Mouse (Mus musculus) megakaryocyte progenitor cell, adult 5-6 weeks (primary cell): ENCODE measurements around the gene Irs1. TPM values are rescaled to one million over a fixed set of nuclear protein-coding genes. Genes with fewer than 3 reads are reported as not detected.
A peak's percentile ranks its signal among the peaks of the same experiment; 100 is the strongest.

Experiments used
- ATAC-seq: replicated peaks from 2 replicates; pipeline ENCODE4 v1.8.0; 2016; ENCODE audit warnings: mild to moderate bottlenecking, moderate TSS enrichment, inconsistent platforms; ENCODE audit not compliant: poor library complexity
- total RNA-seq, 2 experiments: library from RNA; stranded (forward) in 1 of 2; stranded (reverse) in 1 of 2; fragments of 157-497, 149-512 nt in 1 of 2; fragments of 200-1000 nt in 1 of 2; gene quantifications; 2 replicates each; pipeline versions ENCODE4 v1.2.3 to v1.2.4; 2015 to 2017

Irs1 gene
- total RNA-seq (2015) (not detected in 2 replicates), total RNA-seq (2017) (not detected in 2 replicates)

DNA sequence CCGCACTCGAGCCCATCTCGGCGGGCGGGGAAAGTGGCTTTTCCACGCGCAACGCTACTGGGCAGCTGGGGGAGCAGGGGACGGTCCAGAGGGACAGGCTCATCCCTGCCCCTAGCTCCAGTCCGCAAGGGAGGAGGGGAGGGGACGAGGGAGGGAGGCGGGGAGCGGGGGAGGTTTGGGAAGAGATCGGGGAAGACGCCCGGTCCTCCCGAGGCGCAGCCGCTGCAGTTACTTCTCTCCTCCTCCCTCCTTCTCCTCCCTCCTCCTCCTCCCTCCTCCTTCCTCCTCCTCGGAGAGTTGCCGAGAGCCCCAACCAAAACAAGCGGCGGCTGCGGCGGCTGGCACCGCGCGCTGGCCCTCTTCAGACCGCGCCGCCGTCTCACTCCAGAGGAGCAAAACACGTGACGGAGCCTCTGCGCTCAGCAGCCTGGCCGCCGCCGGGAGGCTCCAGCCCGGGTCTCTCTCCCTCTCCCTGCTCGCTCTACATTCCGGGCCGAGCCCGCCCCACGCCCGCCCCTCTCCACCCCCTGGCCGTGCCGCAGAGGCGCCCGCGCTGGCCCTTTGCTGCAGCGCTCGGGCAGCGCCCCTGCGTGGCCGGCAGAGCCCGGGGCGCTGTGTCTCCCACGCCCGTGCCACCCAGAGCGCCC is at the start of gene Irs1:
Gene Irs1, minus strand, starts transcription at position 266 of the 647 bp plus-strand sequence.
- peak; percentile 55 for ATAC-seq

DNA sequence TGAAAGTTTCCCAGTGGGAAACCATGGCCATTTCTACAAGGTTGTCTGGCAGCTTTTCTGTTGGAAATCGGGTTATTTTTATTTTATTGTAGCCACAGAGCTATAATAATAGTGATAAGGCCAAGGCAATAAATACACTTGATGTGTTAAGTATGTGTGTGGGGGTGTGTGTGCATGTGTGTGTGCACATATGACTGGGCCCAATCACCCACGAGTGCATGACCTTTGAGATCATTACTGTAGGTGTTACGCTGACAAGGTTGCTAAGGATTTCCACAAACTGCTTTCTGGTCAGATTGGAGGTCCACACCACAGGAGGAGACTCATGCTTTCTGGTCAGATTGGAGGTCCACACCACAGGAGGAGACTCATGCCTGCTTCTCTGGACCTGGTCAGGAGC is 43.3 kb upstream of the Irs1 start:
- ATAC-seq = no peak

DNA sequence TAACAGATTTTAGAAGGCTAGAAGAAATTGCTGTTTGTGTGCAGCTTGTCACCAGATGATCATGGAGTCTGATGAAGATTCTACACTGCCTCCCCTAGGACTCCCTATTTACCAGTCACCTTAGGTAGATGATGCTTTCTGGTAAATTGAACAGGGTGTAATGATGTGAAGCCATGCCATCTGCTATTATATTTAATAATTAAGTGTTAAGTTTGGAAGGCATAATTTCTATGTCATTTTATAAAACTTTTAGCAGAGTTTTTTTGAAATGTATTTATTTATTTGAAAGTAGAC is 38.7 kb upstream of the Irs1 start:
- no peak for ATAC-seq

DNA sequence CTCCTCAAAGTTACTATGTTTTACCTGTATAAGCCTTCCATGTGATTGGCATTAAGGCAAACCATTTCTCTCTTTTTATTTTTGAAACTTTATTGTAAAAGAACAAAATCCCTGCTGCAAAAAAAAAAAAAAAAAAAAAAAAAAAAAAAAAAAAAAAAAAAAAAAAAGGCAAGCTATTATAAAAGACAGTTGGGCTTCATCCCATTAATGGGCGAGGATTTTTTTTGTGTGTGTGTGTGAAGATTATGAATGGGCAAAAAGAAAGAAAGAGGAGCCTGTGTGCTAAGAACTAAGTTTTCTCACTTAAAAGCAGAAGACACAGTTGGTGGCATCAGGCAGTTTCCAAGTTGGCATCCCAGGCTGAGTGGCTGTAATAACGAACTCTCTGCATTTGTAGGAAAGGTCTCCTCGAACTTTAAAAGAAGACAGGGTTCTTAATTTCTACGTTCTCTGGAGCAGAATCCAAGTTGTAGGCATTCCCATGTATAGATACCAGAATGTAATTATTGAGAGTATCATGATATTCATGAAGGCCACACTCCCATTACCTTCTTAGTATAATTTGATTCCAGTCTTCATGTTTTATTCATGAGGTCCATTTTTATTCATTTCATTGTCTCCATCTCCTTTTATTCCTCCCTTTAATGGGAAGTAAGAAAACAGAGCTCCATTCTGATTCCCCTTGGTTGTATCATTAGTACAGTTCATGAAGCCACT is 38.2 kb upstream of the Irs1 start:
- no peak for ATAC-seq

DNA sequence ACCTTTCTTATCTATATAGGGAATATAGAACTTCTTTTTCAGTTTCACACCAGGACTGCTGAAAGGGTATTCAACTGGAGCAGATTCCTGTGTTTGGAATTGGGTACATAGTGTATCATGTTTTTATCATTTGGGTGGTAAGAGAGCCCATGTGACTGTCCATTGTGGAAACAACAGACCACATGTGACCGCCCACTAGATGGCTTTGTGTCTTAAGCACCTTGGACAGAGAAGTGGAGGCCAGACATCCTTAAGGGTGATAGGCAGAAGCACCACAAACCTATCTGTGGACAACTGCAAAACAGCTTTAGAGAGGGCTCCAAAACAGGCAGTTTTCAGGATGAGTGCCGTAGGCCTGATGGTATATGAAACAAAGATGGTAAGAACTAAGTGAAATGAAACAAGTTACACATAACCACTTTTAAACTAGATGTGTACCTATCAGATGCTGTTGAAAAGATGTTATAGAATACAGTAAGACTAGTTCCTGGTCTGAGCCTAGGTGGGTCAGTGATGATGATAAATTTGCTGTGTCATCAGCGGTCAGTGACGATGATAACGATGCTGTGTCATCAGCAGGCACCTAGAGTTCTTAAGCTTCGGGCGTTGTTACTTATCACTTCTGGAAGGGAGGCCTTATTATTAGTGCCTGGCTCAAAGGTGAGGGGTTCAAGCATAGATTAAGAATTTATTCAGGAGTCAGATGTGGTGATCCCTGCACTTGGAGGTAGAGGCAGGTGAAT is 37.0 kb upstream of the Irs1 start:
- ATAC-seq = no peak

DNA sequence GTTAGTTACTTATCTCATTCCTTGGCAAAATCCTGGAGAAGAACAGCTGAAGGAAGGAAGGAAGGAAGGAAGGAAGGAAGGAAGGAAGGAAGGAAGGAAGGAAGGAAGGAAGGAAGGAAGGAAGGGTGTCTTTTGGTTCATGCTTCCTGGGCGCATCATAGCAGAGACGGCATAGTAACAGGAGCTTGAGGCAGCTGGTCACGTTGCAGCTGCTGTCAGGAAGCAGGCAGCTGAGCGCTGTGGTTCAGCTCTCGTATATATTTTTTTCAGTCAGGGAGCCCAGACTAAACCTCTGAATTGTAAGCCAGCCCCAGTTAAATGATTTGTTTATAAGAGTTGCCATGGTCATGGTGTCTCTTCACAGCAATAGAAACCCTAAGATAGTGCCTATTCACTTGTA is 34.9 kb upstream of the Irs1 start:
- no peak for ATAC-seq

DNA sequence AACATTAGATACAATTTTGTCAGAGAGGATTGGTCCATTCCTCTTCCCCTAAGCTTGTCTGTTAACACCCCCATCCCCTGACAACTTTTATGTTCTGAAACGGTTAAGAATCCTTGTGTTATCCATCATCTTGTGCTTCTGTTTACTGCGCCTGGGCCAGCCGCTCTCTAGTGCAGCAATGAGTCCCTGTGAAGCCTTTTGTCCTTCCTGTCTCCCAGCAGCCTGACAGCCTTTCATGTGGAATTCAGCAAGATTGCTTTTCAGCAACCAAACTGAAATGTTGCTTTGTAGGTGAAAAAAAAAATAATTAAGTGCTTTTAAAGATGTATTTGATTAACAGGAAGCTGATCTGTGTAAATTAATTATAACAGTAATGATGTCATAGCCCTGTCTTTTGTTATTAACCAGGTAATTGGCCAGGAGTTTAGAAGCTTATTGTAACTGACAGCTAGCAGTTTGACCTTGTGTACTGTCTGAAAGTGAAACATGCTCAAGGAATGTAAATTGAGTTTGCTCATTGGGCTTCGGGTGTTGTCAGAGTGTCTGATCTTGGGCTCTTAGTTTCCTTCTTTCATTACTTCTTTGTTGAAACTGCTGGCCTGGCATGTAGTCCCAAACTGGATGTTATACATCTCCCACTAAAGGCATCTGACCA is 33.0 kb upstream of the Irs1 start:
- ATAC-seq = no peak

DNA sequence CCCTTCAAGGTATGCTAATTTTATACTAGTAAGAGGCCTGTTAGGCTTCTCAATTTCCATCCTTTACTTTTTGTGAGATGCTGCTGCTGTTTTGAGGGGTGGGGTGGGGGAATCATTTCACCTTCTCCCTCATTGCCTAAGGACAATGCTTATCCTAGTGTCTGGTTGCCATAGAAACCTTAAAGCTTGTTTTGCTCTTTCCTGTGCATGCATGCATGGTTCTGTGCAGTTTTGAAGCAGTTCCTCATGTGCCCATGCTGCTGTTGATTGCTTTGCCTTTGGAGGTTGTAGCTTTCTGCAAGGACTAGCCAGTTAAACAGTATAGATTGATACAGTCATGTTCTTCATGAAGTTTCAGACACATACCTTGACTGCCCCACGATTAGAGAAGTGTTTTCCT is 30.2 kb upstream of the Irs1 start:
- ATAC-seq = no peak

DNA sequence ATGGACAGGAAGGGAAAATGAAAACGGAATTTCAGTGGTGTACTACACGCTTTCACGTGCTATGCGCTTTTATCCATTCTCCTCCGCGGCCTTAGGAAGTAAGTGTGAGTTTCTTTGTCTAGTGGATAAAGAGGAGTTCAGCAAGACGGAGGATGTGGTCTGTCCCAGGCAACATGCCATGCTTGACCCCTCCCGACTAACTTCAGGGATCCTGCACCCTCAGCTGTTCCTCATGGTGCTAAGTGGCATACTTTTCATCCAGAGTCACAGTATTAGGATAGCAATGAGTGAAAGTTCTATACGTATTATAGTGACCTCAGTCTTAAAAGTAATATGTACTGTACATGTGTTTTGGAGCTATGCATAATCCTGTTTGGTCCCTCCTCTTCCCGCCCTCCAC is 29.6 kb upstream of the Irs1 start:
- no peak for ATAC-seq

DNA sequence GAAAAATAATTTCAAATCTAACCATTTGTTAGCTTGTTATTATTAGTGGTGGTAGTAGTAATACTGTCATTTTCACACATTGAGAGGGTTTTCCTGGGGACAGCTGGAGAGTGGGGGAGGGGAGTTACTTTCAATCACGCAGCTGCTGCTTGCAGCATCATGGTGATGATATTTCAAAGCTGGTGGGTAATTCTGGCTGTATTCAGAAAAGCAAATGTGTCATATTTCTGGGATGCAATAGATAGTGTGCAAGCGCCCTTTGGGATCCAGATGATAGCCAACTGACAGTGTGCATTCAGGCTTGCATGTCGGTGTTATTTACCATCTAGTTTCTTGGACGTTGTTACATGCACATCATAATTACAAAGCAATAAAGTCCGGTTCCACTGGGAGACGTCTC is 29.2 kb upstream of the Irs1 start:
- no peak for ATAC-seq

DNA sequence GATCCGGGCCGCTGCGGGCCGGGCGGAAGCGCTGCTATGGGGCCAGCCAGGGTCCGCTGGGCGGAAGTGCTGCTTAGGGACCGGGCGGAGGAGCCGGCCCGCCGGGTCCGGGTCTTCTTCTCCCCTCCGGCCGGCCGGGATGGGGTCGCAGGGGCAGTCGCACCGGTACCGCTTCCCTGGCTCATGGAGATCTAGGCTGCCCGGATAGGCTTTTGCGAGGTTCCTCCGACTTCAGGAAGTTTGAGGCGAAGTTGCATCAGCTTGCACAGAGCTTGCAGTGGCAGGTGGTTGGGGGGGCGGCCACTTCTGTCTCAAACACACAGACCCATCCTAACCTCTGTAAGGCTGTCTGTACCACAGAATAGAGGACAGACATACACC is 25.5 kb upstream of the Irs1 start:
- ATAC-seq = peak; percentile 76

DNA sequence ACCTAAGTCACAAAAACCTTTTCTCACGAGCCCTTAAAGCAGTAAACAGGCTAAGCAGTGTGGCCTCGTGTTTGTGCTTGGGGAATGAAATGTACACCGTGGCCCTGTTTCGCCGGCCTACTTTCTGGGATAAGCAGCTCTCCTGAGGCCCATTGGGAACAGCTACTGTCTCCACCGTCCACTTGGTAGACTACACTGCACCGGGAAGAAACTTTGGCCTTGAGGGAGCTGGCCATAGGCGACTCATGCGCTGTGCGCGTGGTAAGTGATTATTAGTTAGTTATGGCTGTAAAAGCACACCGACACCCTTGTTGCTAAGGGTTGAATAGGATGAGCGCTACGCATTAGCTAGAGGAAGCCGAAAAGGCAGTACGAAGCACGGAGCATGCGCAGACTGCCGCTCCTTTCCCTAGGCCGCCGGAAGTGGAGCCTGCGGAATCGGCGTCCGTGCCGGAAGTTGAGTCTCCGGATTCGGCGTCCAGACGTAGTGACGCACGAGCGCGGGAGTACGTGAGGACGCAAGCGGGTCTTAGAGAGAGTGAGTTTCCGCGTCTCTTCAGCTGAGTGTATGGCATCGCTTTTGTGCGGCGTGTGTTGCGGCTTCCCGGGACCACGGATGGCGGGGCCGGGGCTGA is 25.0 kb upstream of the Irs1 start, which contains the start of gene Rhbdd1:
Gene Rhbdd1, plus strand, starts transcription at position 342 of the 635 bp plus-strand sequence.
- ATAC-seq = peak; percentile 97

DNA sequence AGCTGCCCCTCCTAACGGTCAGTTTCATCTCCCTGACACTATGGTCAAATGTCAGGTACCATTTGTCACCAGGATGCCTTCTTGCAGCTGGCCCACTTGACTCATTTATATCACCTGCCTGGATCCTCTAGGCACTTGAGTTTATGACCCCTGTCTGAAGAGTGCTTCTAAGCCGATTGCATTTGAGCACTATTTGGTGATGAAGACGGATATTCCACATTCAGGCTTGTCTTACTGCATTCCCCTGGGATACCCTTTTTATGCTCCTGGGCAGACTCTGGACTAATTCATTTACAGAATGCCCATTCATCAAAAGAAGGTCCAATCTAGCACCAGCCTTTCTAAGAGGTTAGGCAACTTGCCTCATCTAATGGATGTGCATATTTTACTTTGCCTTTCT is 13.3 kb upstream of the Irs1 start:
- ATAC-seq = no peak

DNA sequence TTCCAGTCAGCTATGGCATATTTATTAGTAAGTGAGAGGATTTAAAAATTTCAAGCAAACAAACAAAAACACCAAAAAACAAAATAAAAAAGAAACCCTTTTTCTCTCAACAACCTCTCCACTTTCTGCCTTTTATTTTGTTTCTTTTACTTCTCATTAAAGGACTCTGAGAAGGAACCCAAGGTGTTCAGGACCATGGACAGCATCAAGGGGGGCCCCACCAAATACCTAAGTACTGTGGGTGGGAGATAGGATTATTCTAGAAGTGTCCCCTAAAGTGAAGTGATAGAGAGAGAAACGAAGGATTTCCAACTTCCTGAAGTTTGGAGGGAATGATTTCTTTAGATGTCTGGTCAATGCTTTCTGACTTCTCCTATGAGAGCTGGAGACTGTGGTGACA is 7.4 kb upstream of the Irs1 start:
- no peak for ATAC-seq

DNA sequence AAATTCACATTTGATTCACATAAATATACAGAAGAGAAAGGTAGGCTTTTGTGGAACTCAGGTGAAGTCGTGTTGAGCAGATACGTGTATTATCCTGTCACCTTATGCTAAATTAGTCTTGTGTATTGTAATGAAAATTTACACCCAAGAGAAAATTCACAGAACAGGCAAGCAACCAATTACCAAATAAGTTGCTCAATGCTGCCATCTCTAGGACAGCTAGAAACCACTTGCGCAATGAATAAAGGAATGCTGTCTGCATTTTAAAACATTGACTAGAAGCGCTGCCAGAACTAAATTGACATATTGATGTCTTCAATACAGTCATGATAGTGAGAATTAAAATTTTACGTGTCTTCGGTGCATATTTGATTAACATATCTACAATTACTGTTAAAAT is 2.9 kb upstream of the Irs1 start:
- peak; percentile 48 for ATAC-seq

DNA sequence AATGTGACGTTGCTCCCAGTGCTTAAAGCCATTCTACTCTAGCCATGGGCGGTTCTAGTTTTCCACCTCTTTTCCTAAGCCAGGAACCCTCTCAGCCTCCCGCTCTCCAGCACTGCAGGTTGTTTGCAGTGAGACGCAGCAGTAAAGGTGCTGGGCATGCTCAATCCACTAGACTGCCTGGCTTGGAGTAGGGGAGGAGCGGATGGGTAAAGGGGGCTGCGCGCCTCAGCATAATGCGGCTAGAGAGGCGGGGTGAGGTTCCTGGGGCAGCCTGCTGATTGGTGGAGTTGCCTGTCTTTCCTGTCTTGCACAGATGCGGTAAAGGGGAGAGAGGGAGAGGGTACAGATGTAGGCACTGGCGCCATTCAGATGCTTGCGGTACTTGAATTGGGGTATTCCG is 1.6 kb upstream of the Irs1 start:
- peak; percentile 14; the same call in 1 of the 2 replicates for ATAC-seq

DNA sequence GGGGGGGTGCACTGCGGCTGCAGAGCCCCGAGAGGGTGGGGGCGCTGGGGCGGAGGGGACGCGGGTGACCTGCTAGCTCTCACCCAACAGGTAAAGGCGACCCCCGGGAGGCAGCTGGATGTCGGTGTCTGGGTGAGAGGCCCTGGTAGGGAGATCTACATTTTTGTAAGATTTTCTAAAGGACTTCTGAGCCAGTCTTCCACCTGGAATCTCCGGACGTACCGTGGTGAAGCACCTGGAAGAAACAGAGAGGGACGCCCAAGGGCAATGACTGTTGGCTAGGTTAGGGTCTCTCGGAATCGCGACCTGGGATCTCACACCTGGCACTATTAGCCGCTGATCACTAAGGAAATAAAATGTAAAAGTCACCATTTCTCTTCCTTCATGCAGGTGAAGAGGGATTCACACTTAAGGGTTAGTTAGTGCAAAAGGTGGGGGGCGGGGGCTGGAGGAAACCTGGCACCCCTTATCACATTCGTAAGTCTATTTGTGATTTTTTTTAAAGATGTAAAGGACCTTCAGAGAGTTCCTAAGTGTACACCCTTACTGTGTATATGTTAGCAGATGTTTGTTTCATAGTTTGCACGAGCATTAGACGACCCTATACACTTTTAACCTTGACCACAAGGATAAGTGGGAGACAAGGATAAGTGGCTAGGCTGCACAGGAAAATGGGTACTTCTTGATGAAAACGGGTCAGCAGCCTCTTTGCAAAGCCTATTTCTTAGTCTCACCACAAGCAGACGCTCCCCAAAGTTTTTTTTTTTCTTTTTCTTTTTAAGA is 905 bp upstream of the Irs1 start:
- no peak for ATAC-seq

DNA sequence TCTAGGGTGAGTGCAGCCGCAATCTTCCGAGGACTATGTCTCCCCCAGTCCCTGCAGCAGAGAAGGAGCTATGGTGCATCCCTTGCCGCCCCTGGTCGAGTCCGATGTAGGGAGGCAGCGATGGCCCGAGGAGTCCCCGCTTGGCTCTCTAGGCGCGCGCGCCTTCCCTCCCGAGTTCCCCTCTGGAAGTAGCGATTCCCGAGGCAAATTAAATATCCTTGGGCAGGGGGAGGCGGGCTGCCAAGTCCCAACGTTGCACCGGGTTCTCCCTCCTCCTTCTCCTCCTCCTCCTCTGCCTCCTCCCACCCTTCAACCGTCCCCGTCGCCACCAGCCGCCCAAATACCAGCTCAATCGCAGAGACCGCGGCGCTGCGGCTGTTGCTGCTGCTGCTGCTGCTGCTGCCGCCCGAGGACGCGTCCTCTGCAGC is 479 bp downstream of the Irs1 start:
- ATAC-seq = peak; percentile 32; the same call in 1 of the 2 replicates

DNA sequence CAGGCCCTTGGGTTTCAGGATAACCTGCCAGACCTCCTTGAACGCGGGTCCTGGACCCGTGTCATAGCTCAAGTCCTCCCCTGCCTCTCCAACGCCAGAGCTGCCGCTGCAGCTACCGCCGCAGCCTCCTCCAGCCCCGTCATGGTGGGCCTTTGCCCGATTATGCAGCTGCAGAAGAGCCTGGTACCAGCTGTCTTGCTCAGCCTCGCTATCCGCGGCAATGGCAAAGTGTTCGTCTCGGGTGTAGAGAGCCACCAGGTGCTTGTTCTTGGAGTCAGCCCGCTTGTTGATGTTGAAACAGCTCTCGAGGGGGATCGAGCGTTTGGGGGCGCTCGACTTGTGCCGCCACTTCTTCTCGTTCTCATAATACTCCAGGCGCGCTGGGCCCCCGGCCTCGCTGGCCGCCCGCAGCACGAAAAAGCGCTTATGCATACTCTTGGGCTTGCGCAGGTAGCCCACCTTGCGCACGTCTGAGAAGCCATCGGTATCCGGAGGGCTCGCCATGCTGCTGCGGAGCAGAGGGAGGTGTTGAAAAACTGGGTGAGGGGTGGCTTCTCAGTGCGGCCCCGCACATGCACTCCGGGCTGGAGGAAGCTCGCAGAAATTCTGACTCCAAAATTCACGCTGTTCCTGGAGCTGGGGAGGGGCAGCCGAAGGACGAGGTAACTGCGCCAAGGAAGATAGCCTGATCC is 1.1 kb downstream of the Irs1 start:
- no peak for ATAC-seq
